Mouse (Mus musculus): Measurements from ENCODE around the gene Rnf213.

DNA sequence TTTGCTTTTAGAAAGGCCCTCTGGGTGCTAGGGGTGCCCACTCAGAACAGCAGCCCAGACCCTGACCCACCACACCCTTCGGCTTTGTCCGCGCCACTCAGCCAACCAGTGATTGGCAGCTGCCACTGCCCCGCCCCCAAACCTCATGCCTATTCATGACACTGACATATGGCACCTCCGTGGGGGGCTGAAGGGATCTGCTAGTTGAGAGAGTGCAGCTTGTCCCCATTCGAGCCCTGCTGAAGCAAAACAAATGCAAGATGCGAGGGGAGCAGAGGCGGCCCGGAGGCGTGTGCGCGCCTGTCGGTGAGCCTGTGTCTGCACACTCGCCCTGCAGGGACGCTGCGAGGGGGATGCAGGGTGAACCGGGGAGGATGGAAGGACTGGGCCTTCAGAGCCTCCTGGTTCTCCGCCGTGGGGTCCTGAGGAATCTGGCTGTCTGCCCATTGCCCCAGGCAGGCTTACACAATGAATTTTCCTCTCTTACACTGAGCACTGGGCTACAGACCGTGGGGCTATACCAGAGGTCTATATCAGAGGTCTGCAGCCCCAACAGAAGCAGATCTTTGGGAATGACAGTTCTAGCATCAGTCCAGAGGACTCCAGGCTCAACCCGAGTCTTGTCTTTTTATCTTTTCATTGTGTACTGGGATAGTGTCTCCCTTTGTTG, 122.2 kb downstream of the Rnf213 start:
- TF ChIP-seq CTCF (IDR thresholded peaks at IDR 0.05; ENCODE audit: extremely low read depth, insufficient read length, insufficient replicate concordance, low read depth, low read length) (no peak), POLR2A (IDR thresholded peaks at IDR 0.05; ENCODE audit: low read depth, low read length) (no peak)

All from small intestine, adult 2 months (tissue).